Mouse (Mus musculus) heart, adult 9 months (tissue): ENCODE measurements around the gene Dnaaf2.
"Not testable (repeated sequence)": the region's sequence is repeated elsewhere in the genome, so short reads cannot be mapped to it uniquely, and the experiment has no call there.

ENCODE experiments used
- DNase-seq, 2 experiments: peaks; one replicate each; pipeline ENCODE4 v3.0.0; 2022; ENCODE audit warnings: low spot score in 2 of 2

Gene Dnaaf2

DNA sequence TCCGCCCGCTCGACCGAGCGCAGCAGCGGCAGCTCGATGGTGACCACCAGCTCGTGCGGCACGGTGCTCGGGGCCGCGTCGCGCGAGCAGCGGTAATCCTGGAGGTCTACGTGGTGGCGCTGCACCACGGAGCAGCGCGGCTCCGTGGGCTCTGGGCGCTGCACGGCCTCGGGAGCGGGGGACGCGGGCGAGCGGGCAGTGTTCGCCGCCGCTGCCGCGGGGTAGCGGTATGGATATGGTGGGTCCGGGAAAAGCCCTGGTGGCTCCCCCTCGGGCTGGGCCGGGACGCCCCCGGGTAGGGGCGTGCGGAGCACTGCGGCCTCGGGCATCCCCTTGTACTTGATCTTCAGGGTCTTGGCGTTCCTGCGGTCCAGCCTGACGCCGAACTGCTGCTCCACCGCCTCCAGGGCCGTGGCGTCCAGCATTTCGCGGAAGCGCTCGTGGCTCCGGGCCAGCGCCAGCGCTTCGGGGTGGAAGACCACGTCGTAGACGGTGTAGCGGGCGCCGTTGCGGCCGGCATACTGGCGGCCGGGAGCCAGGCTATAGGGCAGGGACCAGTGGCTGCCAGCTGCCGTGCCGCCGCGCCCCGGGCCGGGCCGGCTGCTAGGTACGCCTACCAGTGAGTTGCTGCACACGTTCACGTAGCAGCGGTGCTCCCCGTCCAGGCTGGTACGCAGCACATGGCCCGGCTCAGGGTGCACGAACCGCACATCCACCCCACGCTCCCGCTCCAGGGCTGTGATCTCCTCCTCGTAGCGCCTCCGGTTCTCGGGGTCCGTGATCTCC lies 658 bp downstream of the Dnaaf2 start:
- peak; percentile 34 to 51 for DNase-seq

- peak; percentile 56 to 61 for DNase-seq
Observed at GRCm38 (mm10) chr12:69196444-69197377, 1.5 kb downstream of the Dnaaf2 start, which contains the start of gene Gm49383. TSS of gene Gm49383 (minus strand) at chr12:69197104.

GRCm38 (mm10) chr12:69192637-69193036 lies 5.6 kb downstream of the Dnaaf2 start:
- DNase-seq = no peak

GRCm38 (mm10) chr12:69191396-69191795 lies 6.8 kb downstream of the Dnaaf2 start:
- no peak for DNase-seq

DNA sequence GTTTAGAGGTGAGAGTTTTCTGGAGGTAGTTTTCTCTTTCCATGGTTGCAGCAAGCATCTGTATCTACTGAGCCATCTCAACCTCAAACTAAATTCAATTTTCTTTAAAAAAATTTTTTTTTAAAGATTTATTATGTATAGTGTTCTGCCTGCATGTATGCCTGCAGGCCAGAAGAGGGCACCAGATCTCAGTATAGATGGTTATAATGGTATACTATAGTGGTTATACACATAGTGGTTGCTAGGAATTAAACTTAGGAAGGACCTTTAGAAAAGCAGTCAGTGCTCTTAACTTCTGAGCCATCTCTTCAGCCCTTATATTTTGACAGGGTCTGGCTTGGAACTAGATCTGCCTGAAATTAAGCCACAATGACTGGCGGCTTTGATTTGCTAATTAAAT lies 7.7 kb downstream of the Dnaaf2 start:
- DNase-seq = no peak

DNA sequence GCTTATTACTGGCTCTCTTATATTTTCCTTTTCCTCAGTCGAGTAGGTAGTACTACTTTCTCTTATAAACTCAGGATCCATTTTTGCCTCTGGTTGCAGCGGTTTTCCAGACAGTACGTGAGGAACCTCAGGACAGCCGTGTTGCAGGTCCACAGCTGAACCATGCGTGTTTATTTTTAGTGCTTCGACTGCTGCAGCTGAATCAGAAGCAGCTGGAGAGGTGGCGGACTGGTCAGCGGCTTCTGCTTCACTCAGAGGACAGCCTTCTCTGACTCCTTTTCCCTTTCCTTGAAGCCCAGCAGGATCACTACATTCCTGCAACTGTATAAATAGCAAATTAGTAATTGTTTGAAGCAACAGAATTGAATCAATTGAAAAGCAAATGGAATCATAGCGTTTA lies 8.2 kb downstream of the Dnaaf2 start:
- no peak for DNase-seq

- no peak for DNase-seq
Observed at GRCm38 (mm10) chr12:69186811-69187471, 11.3 kb downstream of the Dnaaf2 start.

DNA sequence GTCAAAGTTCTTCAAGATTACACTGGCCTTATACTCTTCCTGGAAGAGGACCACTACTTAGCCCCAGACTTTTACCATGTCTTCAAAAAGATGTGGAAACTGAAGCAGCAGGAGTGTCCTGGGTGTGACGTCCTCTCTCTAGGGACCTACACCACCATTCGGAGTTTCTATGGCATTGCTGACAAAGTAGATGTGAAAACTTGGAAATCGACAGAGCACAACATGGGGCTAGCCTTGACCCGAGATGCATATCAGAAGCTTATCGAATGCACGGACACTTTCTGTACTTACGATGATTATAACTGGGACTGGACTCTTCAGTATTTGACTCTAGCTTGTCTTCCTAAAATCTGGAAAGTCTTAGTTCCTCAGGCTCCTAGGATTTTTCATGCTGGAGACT lies 12.9 kb downstream of the Dnaaf2 start:
- DNase-seq = no peak

- peak in 1 of 2 experiments; percentile 65 for DNase-seq
Observed at GRCm38 (mm10) chr12:69184342-69185295, 13.6 kb downstream of the Dnaaf2 start.

DNA sequence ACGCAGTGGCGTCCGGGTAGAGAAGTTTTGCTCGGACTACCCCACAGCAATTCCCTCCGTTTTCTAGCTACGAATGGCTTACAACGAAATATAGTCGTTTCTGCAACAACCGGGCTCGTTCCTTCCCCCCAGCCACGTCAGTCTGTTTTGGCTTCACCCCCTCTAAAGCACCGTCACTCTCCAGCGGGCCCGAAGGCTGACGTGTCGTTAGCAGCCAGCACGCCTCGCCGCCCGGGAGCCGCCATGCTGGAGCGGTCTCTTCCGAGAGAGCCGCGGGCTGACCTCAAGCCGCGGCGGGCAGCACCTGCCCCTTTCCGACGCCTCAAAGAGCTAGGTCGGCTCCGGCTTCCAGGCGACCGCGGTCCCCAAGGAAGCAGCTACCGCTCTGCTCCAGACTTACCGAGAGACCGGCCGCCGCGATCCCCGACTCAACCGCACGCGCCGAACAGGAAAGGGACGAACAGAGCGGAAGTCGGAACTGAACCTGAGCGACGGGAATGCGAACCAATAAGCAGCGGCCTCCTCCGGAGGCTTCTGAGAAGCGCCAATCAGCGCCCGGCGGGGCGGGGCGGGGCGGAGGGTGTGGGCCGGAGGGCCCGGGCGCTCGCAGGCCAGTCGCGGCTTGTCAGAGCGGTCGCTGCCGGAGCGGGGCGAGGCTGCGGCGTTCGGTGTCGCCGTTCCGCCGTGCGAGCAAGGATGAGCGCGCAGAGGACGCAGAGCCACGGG lies 14.5 kb downstream of the Dnaaf2 start, which contains the start of the genes Rpl36al and Mgat2:
Gene Rpl36al, minus strand, starts transcription at position 501 of the 726 bp plus-strand sequence.
Gene Mgat2, plus strand, starts transcription at position 575 of the 726 bp plus-strand sequence.
- DNase-seq = peak; percentile 96 to 98

GRCm38 (mm10) chr12:69181800-69182199 lies 16.4 kb downstream of the Dnaaf2 start:
- no peak for DNase-seq

DNA sequence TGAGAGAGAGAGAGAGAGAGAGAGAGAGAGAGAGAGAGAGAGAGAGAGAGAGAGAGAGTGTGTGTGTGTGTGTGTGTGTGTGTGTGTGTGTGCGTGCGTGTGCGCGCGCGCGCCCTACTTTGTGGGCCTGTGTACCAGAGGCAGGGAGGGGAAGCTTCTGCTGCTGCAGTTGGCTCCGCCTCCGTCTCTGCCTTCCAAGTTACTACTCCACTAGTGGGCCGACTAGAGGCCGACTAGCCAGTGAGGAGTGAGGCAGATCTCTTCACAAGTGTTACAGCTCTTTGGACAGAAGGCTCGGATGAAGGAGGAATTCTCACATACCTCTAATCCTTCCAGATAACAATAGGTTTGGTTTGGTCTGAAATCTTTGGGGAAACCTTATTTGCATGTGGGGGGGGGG lies 18.9 kb downstream of the Dnaaf2 start:
- no peak for DNase-seq

GRCm38 (mm10) chr12:69177526-69177925 lies 20.7 kb downstream of the Dnaaf2 start:
- no peak for DNase-seq

- DNase-seq = no peak
Observed at GRCm38 (mm10) chr12:69175975-69176374, 22.3 kb downstream of the Dnaaf2 start.

- DNase-seq = no peak
Observed at GRCm38 (mm10) chr12:69171307-69171706, 26.9 kb downstream of the Dnaaf2 start.

DNA sequence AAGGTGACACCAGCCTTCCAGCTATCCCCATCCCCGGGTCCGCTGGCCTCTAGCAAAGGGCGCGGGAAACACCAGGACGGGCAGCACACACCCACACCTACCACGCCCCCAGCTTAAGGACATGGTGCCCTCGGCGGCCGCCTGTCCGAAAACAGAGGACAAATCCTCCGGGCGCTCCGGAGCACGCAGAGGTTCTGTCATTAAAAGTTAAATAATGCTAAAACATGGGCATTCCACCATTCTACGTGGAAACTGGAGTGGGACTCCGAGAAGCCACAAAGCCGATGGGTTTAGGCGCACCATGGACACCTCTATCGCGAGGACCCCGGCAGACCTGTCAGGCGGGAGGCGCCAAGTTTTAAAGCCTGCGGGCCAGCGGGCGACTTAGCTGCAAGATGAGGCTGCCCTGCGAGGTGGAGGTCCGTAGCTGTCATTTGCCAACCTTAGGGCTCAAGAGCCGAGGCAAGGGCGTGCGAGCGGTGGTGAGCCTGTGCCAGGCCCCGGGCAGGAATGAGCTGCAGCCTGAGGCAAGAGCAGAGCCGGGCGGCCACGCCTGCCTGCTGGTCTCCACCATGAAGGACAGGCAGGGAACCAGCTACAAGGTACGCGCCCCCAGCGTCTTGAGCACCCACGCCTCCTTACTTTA lies 29.6 kb downstream of the Dnaaf2 start, which contains the start of gene Lrr1:
Gene Lrr1, plus strand, starts transcription at position 354 of the 646 bp plus-strand sequence.
- peak; percentile 80 to 91 for DNase-seq

DNA sequence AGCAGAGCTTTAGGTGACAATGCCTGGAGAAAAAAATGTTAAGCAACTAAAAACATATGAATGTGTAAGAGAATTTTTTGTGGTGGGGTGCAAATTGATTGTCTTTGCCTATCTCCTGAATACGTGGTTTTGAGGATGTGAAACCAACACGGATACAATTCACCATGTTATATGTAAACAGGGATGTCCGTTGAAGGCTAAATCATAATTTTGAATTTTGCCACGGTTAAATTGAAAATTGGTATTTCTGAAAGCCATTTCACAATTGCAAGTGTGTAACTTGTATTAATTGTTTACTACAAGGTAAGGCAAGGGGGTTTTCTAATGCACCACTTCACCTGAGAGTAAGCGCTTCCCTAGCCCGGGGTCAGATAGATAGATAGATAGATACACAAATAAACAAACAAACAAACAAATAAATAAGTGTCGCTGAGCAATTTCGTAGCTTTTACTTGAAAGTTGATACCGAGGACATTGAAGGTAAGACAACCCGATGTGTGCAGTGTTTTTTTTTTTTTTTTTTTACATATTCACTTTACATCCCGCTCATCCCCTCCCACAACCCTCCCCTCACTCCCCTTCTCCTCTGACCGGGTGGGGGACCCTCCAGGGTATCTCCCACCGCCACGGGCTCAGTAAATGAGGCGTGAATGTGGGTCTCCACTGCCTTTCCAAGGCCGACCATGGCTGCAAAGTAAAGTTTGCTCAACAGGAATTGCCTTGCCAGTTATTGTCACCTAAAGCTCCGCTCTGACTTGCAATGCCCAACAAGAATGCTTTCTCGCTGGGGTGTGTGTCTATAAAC lies 30.4 kb downstream of the Dnaaf2 start:
- no peak for DNase-seq

GRCm38 (mm10) chr12:69166861-69167581 lies 31.2 kb downstream of the Dnaaf2 start:
- DNase-seq = not testable (repeated sequence)
